Mouse (Mus musculus): ENCODE measurements around the gene Cdk13. TPM values are rescaled to one million over a fixed set of nuclear protein-coding genes. Genes with fewer than 3 reads are reported as not detected.

The Cdk13 gene
- polyA plus RNA-seq, 1 experiment = 46.5 TPM

DNA sequence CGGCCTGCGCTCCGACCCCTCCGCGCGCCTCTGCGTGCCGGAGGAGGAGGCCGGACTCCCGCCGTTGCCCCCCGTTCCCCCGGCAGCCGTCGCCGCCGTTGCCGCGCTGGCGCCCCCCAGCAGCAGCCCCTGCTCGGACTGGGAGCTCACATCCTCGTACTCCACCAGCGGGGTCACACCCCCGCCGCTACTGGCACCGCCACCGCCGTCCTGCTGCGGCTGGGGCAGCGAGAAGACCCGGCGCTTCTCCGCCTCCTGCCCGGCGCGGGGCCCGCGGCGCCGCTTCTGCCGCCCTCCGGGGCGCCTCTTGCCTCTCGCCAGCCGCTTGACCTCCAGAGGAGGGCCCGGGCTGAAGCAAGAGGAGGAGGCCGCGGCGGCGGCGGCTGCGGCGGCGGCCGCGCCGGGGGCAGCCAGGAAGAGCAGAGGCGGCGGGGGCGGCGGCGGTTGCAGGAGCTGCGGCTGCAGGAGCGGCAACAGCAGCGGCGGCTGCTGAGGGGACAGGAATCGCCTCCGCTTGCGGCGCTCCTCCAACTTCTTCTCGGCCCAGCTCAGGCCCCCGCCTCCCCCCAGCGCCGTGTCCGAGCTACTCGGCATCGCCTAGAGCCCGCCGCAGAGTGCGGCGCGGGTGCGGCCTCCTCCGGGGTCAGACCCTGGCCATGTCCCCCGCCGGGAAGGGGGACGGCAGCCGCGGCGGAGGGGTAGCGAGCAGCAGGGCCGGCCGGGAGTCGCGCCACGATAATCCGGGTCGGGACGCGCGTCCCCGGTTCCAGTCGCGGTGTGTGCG, 647 bp downstream of the Cdk13 start:
- no peak for TF ChIP-seq POLR2A (IDR thresholded peaks at IDR 0.05; ENCODE audit: borderline replicate concordance, low read depth, low read length)
- no peak for TF ChIP-seq CTCF (IDR thresholded peaks at IDR 0.05; ENCODE audit: low read depth, low read length)
- Histone ChIP-seq H3K27ac (ENCODE audit: insufficient read depth, low read depth, low read length) (peak overlapping the region; percentile 96), H3K4me1 (ENCODE audit: control insufficient read depth, insufficient read depth, low read length) (no peaks in the 10 kb centered on the region; the same call in 1 of the 2 replicates), H3K4me3 (ENCODE audit: insufficient read depth, low read length) (peak overlapping the region; percentile 98)

DNA sequence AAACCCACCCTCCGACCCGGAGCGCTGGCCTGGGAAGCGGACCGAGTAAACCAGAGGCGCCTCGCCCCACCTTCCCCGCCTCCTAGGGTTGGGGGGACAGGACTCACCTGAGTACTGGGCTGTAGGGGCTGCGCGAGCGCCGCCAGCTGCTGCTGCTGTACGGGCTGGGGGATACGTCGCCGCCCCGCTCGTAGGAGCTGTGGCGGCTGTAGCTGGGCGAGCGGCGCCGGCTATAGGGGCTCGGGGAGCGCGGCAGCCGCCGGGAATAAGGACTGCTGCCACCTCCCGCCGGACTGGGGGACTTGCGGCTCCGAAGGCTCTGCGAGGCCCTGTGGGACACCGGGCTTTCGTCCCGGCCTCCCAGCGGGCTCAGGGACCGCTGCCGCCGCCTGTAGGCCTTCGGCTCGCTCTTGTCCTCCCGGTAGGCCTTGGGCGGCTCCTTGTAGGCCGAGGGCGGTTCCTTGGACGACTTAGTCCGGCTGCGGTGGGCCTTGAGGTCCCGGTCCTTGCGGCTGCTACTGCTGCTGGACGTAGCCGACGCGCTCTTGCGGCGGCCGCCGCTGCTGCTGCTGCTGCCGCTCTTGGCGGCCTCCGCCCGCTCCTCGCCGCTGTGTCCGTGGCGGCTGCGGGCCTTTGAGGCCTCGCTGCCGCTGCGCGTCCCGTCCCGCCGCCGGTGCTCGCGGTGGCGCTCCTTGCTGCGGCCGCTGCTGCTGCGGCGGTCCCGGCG, 1.4 kb downstream of the Cdk13 start:
- TF ChIP-seq CTCF (IDR thresholded peaks at IDR 0.05; ENCODE audit: low read depth, low read length) = no peak
- no peak for TF ChIP-seq POLR2A (IDR thresholded peaks at IDR 0.05; ENCODE audit: borderline replicate concordance, low read depth, low read length)
- peak overlapping the region; percentile 96 for H3K27ac ChIP-seq (ENCODE audit: insufficient read depth, low read depth, low read length)
- peak overlapping the region; percentile 98 for H3K4me3 ChIP-seq (ENCODE audit: insufficient read depth, low read length)

DNA sequence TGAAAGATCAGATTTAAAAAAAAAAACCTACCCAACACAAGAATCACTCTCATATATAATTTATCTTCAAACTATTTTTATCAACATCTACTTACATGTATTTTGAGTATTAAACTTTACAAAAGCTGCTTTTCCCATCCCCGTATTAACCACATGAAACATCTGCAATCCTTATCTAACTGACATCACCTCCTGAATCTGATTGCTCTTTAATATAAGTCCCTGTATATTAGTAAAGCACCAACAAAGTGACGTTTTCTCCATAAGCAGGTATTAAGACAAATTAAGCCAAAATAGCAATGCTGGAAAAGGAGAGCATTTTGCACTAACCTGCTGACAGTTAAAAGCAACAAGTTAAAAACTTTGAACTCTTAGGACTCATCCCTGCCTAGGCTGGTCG, 2.0 kb downstream of the Cdk13 start:
- TF ChIP-seq POLR2A (IDR thresholded peaks at IDR 0.05; ENCODE audit: borderline replicate concordance, low read depth, low read length) (no peak), CTCF (IDR thresholded peaks at IDR 0.05; ENCODE audit: low read depth, low read length) (no peak)
- Histone ChIP-seq H3K4me3 (ENCODE audit: insufficient read depth, low read length) (peak overlapping the region; percentile 98), H3K27ac (ENCODE audit: insufficient read depth, low read depth, low read length) (0 out of 2 replicates have a peak overlapping the region, but pooled peaks have one; percentile 28), H3K4me1 (ENCODE audit: control insufficient read depth, insufficient read depth, low read length) (peaks cover 5% of the 10 kb centered on the region)

More for the DNA sequence above, 1.4 kb downstream of the Cdk13 start:
- H3K4me1 ChIP-seq (ENCODE audit: control insufficient read depth, insufficient read depth, low read length) = peaks cover 2% of the 10 kb centered on the region

DNA sequence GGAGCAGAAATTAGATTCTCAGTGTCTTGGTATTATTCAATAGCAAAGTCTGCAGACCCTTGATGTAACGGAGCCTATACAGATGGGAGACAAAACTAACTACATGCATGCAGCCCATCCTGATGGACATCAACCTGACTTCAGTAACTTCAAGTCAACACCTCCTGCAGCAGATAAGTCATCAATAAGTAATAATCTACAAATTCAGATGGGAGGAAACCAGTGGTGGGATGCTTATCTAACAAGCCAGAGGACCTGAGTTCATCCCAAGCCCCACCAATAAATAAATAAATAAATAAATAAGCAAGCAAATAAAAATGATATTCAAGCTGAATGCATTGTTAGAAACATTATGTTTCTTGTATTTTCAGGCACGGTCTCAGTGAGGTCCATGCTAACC, 5.2 kb downstream of the Cdk13 start:
- Histone ChIP-seq H3K4me3 (ENCODE audit: insufficient read depth, low read length) (no peak overlapping the region), H3K4me1 (ENCODE audit: control insufficient read depth, insufficient read depth, low read length) (peaks cover 18% of the 10 kb centered on the region), H3K27ac (ENCODE audit: insufficient read depth, low read depth, low read length) (no peak overlapping the region)
- no peak for TF ChIP-seq POLR2A (IDR thresholded peaks at IDR 0.05; ENCODE audit: borderline replicate concordance, low read depth, low read length)

DNA sequence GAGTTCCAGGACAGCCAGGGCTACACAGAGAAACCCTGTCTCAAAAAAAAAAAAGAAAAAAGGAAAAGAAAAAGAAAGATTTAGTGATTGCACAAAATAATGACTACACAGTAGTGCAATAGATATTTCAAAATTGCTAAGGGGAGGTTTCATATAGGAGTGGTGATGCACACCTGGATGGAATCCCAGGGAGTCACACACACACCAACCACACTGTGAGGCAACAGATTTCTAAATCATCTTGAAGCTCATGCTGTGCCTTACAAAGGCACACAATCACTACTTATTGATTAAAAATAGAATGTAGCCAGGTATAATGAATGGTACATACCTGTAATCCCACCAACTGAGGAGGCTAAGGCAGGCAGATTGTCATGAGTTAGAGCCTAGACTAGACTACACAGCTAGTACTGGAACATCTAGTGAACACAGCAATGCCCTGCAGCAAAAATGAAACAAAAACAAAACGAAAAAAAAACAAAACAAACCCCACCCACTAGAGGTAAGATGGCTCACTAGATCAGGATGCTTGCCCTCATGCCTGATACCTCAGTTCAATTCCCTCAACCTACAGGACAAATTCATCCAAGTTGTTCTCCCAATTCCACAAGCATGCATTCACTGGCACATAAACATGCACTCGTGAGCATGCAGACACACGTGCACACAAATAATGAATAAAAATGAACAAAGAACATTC, 9.0 kb downstream of the Cdk13 start:
- Histone ChIP-seq H3K4me3 (ENCODE audit: insufficient read depth, low read length) (no peak overlapping the region), H3K27ac (ENCODE audit: insufficient read depth, low read depth, low read length) (no peak overlapping the region), H3K4me1 (ENCODE audit: control insufficient read depth, insufficient read depth, low read length) (peaks cover 18% of the 10 kb centered on the region)
- TF ChIP-seq CTCF (IDR thresholded peaks at IDR 0.05; ENCODE audit: low read depth, low read length) (no peak), POLR2A (IDR thresholded peaks at IDR 0.05; ENCODE audit: borderline replicate concordance, low read depth, low read length) (no peak)

DNA sequence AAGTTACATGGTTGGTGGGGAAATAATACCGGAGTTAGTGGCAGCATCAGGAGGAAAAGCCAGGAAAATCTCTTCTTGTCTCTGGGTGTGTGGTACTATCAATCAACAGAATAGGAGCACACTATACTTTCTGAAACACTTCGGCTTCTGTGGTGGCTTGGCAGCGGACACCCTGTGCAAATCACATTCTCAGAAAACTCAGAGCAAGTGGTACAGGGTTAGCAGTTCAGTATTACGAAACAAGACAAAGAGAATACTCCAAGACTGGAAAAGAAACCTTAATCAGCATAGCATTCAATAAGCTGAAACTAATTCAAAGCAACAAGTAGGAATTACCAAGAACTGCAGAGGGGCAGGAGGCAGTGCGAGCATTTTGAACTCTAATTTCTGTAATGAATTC, 21.3 kb downstream of the Cdk13 start:
- Histone ChIP-seq H3K4me1 (ENCODE audit: control insufficient read depth, insufficient read depth, low read length) (peaks cover 19% of the 10 kb centered on the region), H3K4me3 (ENCODE audit: insufficient read depth, low read length) (no peak overlapping the region), H3K27ac (ENCODE audit: insufficient read depth, low read depth, low read length) (no peak overlapping the region)
- no peak for TF ChIP-seq POLR2A (IDR thresholded peaks at IDR 0.05; ENCODE audit: borderline replicate concordance, low read depth, low read length)
- TF ChIP-seq CTCF (IDR thresholded peaks at IDR 0.05; ENCODE audit: low read depth, low read length) = no peak

DNA sequence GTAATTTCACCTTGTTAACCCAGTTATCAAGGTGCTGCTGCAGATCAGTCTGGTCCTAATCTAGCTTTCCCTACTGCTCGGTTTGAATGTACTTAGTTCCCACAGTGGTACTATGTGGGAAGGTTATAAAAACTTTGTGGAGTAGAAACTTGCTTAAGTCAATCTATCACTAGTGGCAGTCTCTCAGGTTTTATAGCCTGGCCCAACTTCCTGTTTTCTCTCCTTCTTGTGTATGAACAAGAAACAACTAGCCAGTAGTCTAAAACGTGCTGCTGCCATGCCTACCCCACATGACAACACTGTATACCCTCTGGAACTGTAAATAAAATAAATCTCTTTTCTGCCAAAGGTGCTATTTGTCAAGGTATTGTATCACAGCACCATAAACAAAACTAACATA, 25.0 kb downstream of the Cdk13 start:
- no peak overlapping the region for H3K27ac ChIP-seq (ENCODE audit: insufficient read depth, low read depth, low read length)
- no peak overlapping the region for H3K4me3 ChIP-seq (ENCODE audit: insufficient read depth, low read length)
- peaks cover 12% of the 10 kb centered on the region for H3K4me1 ChIP-seq (ENCODE audit: control insufficient read depth, insufficient read depth, low read length)
- TF ChIP-seq POLR2A (IDR thresholded peaks at IDR 0.05; ENCODE audit: borderline replicate concordance, low read depth, low read length) = no peak
- TF ChIP-seq CTCF (IDR thresholded peaks at IDR 0.05; ENCODE audit: low read depth, low read length) = no peak

DNA sequence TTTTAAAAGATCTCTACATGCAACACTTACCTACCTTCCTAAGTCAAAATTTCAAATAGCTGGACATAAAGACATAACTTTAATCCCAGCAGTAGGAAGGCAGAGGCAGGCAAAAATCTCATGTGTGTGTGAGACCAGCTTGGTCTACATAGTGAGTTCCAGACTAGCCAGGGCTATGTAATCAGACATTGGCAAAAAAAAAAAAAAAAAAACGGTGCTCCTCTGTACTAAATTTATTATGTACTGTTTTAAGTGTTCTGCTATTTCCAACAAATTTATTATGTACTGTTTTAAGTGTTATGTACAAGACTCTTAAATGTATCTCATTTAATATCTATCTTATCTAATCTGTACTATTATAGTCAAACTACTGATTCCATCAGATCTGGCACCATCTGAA, 28.6 kb downstream of the Cdk13 start:
- H3K4me3 ChIP-seq (ENCODE audit: insufficient read depth, low read length) = no peak overlapping the region
- peaks cover 4% of the 10 kb centered on the region for H3K4me1 ChIP-seq (ENCODE audit: control insufficient read depth, insufficient read depth, low read length)
- H3K27ac ChIP-seq (ENCODE audit: insufficient read depth, low read depth, low read length) = no peak overlapping the region
- no peak for TF ChIP-seq CTCF (IDR thresholded peaks at IDR 0.05; ENCODE audit: low read depth, low read length)
- TF ChIP-seq POLR2A (IDR thresholded peaks at IDR 0.05; ENCODE audit: borderline replicate concordance, low read depth, low read length) = no peak

DNA sequence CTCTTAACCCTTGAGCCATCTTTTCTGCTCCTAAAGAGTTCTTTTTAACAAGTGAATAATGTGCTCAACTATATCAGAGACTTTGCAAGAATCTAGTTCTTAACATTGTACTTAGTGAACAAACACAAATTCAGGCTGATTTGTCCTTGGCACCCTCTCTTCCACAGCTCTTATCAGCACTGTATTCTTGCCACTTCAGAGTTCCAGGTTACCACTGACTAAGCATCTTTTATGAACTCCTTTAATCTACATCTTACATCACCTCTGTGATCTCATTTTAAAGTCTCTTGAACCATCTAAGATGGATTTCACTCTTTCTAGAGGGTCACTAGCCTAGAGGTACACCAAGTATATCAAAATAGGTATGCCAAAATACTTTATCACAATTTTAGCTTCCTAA, 29.5 kb downstream of the Cdk13 start:
- peaks cover 4% of the 10 kb centered on the region for H3K4me1 ChIP-seq (ENCODE audit: control insufficient read depth, insufficient read depth, low read length)
- TF ChIP-seq POLR2A (IDR thresholded peaks at IDR 0.05; ENCODE audit: borderline replicate concordance, low read depth, low read length) (no peak), CTCF (IDR thresholded peaks at IDR 0.05; ENCODE audit: low read depth, low read length) (no peak)
- H3K27ac ChIP-seq (ENCODE audit: insufficient read depth, low read depth, low read length) = no peak overlapping the region
- no peak overlapping the region for H3K4me3 ChIP-seq (ENCODE audit: insufficient read depth, low read length)
